Mouse (Mus musculus) forebrain, postnatal 0 days (tissue): ENCODE measurements around the gene Them7. TPM values are rescaled to one million over a fixed set of nuclear protein-coding genes. Genes with fewer than 3 reads are reported as not detected.

Experiments used
- ATAC-seq: fragments of 200-750 bp; cut with Nextera tagmentation; 2 replicates; pipeline ENCODE4 v1.8.0; 2017; ENCODE audit warnings: mild to moderate bottlenecking, moderate library complexity
- DNase-seq: peaks from one replicate; pipeline ENCODE4 v3.0.0-alpha.2; 2015
- H3K27ac ChIP-seq: fragments of 300-500 bp; sonication (generic); 2 replicates; pipeline ENCODE4 v1.5.1; 2014; ENCODE audit warnings: low read depth, mild to moderate bottlenecking, antibody characterized with exemption, low read length, moderate library complexity, mixed read lengths
- H3K27me3 ChIP-seq: fragments of 300-500 bp; sonication (generic); 2 replicates; pipeline ENCODE4 v1.6.1; 2014; ENCODE audit warnings: mild to moderate bottlenecking, low read length, mixed read lengths; ENCODE audit not compliant: insufficient read depth
- H3K36me3 ChIP-seq: fragments of 300-500 bp; sonication (generic); 2 replicates; pipeline ENCODE4 v1.6.1; 2014; ENCODE audit warnings: mild to moderate bottlenecking, moderate library complexity; ENCODE audit not compliant: insufficient read depth
- H3K4me1 ChIP-seq: fragments of 300-500 bp; sonication (generic); 2 replicates; pipeline ENCODE4 v1.6.1; 2014; ENCODE audit warnings: antibody characterized with exemption; ENCODE audit not compliant: insufficient read depth
- H3K4me2 ChIP-seq: fragments of 300-500 bp; sonication (generic); 2 replicates; pipeline ENCODE4 v1.6.1; 2014; ENCODE audit warnings: low read depth, mild to moderate bottlenecking, moderate library complexity
- H3K4me3 ChIP-seq: fragments of 300-500 bp; sonication (generic); 2 replicates; pipeline ENCODE4 v1.5.1; 2014; ENCODE audit warnings: low read depth, low read length, mixed read lengths
- H3K9ac ChIP-seq: fragments of 300-500 bp; sonication (generic); 2 replicates; pipeline ENCODE4 v1.6.1; 2014; ENCODE audit warnings: mild to moderate bottlenecking
- H3K9me3 ChIP-seq: fragments of 300-500 bp; sonication (generic); 2 replicates; pipeline ENCODE4 v1.6.1; 2016; ENCODE audit warnings: low read length
- CTCF ChIP-seq: sonication (generic); IDR thresholded peaks from 2 replicates; pipeline ENCODE4 v1.5.1; 2016; ENCODE audit warnings: antibody characterized with exemption, control low read depth, low read depth
- WGBS: fragments of 180-500 bp; shearing (Covaris S2); extraction: QIAGEN DNeasy Blood & Tissue Kit; methylation state at CpG from one replicate; pipeline ENCODE4 v1.1.7; 2014; 5-methylcytosine and 5-hydroxymethylcytosine counted together
- polyA plus RNA-seq: library from polyadenylated mRNA; unstranded; fragments of >200 nt; fragmentation: Nextera tagmentation; extraction: Ambion mirVana; gene quantifications from 2 replicates; pipeline ENCODE4 v1.2.1, GENCODE M21; 2015
- total RNA-seq: library from RNA; depleted of rRNA; stranded (reverse); fragments of >200 nt; gene quantifications from 2 replicates; pipeline ENCODE4 v1.2.3, GENCODE M21; 2014

The Them7 gene
- total and polyA plus RNA-seq, 2 experiments from 2014 or later = not detected

- no peak for TF ChIP-seq CTCF
- ATAC-seq = no peak
- Histone ChIP-seq H3K9me3 (no peaks in the 10 kb centered on the region), H3K36me3 (no peaks in the 10 kb centered on the region), H3K27me3 (peaks cover 8% of the 10 kb centered on the region), H3K4me2 (no peak overlapping the region), H3K4me1 (no peaks in the 10 kb centered on the region), H3K9ac (no peak overlapping the region), H3K4me3 (no peak overlapping the region), H3K27ac (no peak overlapping the region)
- DNase-seq = no peak
- WGBS = 71% methylated on average over 9 of the region's 9 CpGs
Measured at GRCm38 (mm10) chr2:105220738-105221303, 3.3 kb upstream of the Them7 start.

DNA sequence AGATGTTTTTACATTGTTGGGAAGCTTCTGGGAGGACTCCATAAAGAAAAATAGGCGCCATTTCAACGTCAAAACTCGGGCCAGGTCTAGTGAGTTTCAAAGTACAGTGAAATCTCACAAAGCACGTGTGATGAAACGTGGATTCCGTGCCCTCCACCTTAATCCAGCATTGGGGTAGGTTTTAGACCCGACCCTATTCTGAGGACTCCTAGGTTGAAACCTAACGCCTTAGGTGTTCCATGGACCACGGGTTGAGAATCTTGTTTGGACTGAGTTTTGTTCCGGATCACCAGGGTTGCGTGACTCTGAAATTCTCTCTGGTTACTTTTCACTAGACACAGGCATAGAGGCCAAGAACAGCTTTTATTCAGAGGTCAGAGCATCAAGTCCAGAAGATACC is 514 bp upstream of the Them7 start:
- H3K27ac ChIP-seq = no peak overlapping the region
- TF ChIP-seq CTCF = no peak
- no peaks in the 10 kb centered on the region for H3K4me1 ChIP-seq
- no peak for DNase-seq
- H3K36me3 ChIP-seq = no peaks in the 10 kb centered on the region
- peaks cover 14% of the 10 kb centered on the region for H3K27me3 ChIP-seq
- 91% methylated on average over 11 of the region's 11 CpGs for WGBS
- H3K4me3 ChIP-seq = no peak overlapping the region
- ATAC-seq = no peak
- H3K9ac ChIP-seq = no peak overlapping the region
- H3K4me2 ChIP-seq = no peak overlapping the region
- no peaks in the 10 kb centered on the region for H3K9me3 ChIP-seq

DNA sequence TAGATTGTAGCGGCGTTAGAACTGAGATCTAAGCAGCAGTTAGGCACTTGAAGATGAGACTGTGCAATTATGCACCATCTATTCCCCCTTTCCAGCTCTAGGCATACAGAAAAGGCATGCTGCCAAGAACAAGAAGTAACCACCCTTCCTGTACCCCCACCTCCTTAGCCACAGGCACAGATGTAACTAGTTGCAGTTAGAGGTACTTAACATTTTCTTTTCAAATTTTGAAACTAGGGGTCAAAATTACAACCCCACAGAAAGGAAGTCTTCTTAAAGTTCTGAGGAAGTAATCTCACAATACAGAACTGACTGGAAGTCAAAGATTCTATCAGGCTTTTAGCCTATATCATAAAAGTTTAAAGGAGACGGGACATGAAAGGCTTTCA is 861 bp downstream of the Them7 start:
- Histone ChIP-seq H3K27me3 (peaks cover 14% of the 10 kb centered on the region), H3K9me3 (no peaks in the 10 kb centered on the region), H3K9ac (no peak overlapping the region), H3K36me3 (no peaks in the 10 kb centered on the region), H3K4me1 (no peaks in the 10 kb centered on the region), H3K4me2 (no peak overlapping the region), H3K4me3 (no peak overlapping the region), H3K27ac (no peak overlapping the region)
- ATAC-seq (no peak), DNase-seq (no peak)
- WGBS = 64% methylated on average over 3 of the region's 3 CpGs
- no peak for TF ChIP-seq CTCF

- no peak for TF ChIP-seq CTCF
- no peak for DNase-seq
Measured at GRCm38 (mm10) chr2:105226297-105226958, 2.3 kb downstream of the Them7 start.

GRCm38 (mm10) chr2:105228416-105228815 is 4.3 kb downstream of the Them7 start:
- Histone ChIP-seq H3K9me3 (no peaks in the 10 kb centered on the region), H3K27ac (no peak overlapping the region), H3K9ac (no peak overlapping the region), H3K4me2 (no peak overlapping the region), H3K4me1 (no peaks in the 10 kb centered on the region), H3K36me3 (no peaks in the 10 kb centered on the region), H3K4me3 (no peak overlapping the region), H3K27me3 (peaks cover 14% of the 10 kb centered on the region)
- WGBS = 91% methylated on average over 2 of the region's 2 CpGs
- DNase-seq = no peak
- no peak for ATAC-seq
- TF ChIP-seq CTCF = no peak

More at GRCm38 (mm10) chr2:105226297-105226958, 2.3 kb downstream of the Them7 start:
- Histone ChIP-seq H3K27ac (no peak overlapping the region), H3K4me3 (no peak overlapping the region), H3K9ac (no peak overlapping the region), H3K4me2 (no peak overlapping the region), H3K9me3 (no peaks in the 10 kb centered on the region), H3K4me1 (no peaks in the 10 kb centered on the region), H3K27me3 (peaks cover 14% of the 10 kb centered on the region), H3K36me3 (no peaks in the 10 kb centered on the region)
- no peak for ATAC-seq
- WGBS = 67% methylated on average over 7 of the region's 7 CpGs

DNA sequence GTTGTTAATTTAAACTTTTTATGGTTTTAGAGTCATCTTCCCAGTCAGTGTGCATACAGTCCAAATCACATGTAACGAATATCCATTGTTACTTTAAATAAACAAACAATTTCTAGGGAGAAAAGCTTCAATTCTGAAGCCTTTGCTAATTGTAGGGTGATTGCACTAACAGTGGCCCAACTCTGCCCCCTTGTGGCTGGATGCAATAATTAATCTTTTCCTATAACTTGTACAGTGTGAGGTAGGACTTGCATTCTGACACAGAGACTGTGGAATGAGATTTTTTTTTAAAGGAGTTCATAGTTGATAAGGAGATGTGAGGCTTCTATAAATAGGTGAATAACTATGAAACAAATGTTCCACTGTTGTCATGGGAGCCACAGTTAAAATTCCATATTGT is 6.2 kb downstream of the Them7 start:
- Histone ChIP-seq H3K9me3 (no peaks in the 10 kb centered on the region), H3K9ac (no peak overlapping the region), H3K4me2 (no peak overlapping the region), H3K27ac (no peak overlapping the region), H3K4me1 (no peaks in the 10 kb centered on the region), H3K4me3 (no peak overlapping the region), H3K27me3 (peaks cover 6% of the 10 kb centered on the region; the same call in 1 of the 2 replicates), H3K36me3 (no peaks in the 10 kb centered on the region)
- WGBS = 2% methylated on average over 1 of the region's 1 CpGs
- peak; percentile 87 for TF ChIP-seq CTCF
- ATAC-seq (peak; percentile 90), DNase-seq (peak; percentile 86)

DNA sequence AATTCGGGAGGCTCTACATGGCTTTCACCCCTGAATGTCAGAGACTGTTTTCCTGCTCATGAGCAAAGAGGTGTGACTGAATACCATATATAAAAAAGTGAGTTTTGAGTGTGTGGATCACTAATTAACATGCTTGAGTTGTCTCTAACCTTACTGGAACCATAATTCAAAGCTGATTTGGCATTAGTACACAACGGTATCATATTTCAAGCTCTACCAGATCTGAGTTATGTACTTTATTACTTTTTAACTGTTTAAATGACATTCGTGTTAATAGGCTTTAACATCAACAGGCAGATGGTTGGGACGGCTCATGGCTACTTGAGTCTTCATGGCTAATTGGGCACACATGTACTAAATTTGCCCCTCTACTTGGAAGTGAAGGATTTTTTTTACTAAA is 8.3 kb downstream of the Them7 start:
- ATAC-seq = no peak
- DNase-seq = no peak
- Histone ChIP-seq H3K4me1 (no peaks in the 10 kb centered on the region), H3K9ac (no peak overlapping the region), H3K27me3 (no peaks in the 10 kb centered on the region), H3K27ac (no peak overlapping the region), H3K4me3 (no peak overlapping the region), H3K4me2 (no peak overlapping the region), H3K36me3 (no peaks in the 10 kb centered on the region), H3K9me3 (no peaks in the 10 kb centered on the region)
- 62% methylated on average over 4 of the region's 4 CpGs for WGBS
- TF ChIP-seq CTCF = no peak
